Mouse (Mus musculus) heart, postnatal 0 days (tissue): ENCODE results near the gene Gm6583.

Experiments used
- CTCF ChIP-seq: IDR thresholded peaks from 2 replicates; pipeline ENCODE4 v1.5.1; 2016; ENCODE audit warnings: antibody characterized with exemption, control low read depth, low read depth
- EP300 ChIP-seq: IDR thresholded peaks from 2 replicates; pipeline ENCODE4 v1.6.1; 2016; ENCODE audit warnings: antibody characterized with exemption, low read depth

- TF ChIP-seq EP300 (no peak), CTCF (no peak)
Measured at GRCm38 (mm10) chr5:112369326-112369725, 13.5 kb upstream of the Gm6583 start.
